Mouse (Mus musculus): ENCODE data around the gene Emilin2.

DNA sequence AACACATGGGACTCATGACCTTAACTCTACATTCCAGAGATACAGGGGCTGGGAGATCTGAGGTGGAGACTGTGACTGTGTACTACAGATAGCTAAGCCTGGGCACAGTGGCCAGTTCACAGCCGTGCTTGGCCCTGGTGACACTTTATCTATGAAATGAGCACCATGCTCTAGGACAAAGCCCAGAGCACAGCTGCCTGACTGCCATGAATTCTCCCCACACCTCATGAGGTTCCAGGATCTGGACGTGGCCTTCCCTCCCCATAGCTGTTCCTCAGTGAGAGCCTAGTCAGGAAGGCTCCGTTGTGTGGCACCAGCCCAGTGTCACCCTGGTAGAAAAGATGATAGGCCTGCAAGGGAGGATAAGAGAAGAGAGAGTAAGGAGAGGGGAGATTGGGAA lies 43.2 kb downstream of the Emilin2 start:
- TF ChIP-seq CTCF (conservative IDR thresholded peaks at IDR 0.05; ENCODE audit: insufficient read depth, insufficient read length, low read depth, low read length) (no peak), POLR2A (IDR thresholded peaks at IDR 0.05; ENCODE audit: low read depth, low read length) (no peak)

Measured in kidney, adult 2 months (tissue).